Mouse (Mus musculus) left cerebral cortex, postnatal 4 days (tissue): ENCODE data around the gene Ppp1r14b. TPM values are rescaled to one million over a fixed set of nuclear protein-coding genes. Genes with fewer than 3 reads are reported as not detected.

Experiments
- DNase-seq: peaks from one replicate; pipeline ENCODE4 v3.0.0-alpha.2; 2022
- intact Hi-C: fragments of 180-260 bp; cut with DNase I; formaldehyde crosslinking; loops from one replicate; pipeline ENCODE4 v1.15.1; 2025
- total RNA-seq, 2 experiments: library from RNA; stranded (reverse); gene quantifications; 2 replicates each; pipeline ENCODE4 v1.2.3; 2021

Gene Ppp1r14b
- total RNA-seq, 2 experiments from 2014 or later: 335 to 369 TPM

- peak; percentile 98 for DNase-seq
- intact Hi-C loops: no loop called here
Observed at GRCm38 (mm10) chr19:6992011-6992858, 17.5 kb downstream of the Ppp1r14b start, which contains the start of gene Dnajc4. TSS of gene Dnajc4 (minus strand) at chr19:6992572.

DNA sequence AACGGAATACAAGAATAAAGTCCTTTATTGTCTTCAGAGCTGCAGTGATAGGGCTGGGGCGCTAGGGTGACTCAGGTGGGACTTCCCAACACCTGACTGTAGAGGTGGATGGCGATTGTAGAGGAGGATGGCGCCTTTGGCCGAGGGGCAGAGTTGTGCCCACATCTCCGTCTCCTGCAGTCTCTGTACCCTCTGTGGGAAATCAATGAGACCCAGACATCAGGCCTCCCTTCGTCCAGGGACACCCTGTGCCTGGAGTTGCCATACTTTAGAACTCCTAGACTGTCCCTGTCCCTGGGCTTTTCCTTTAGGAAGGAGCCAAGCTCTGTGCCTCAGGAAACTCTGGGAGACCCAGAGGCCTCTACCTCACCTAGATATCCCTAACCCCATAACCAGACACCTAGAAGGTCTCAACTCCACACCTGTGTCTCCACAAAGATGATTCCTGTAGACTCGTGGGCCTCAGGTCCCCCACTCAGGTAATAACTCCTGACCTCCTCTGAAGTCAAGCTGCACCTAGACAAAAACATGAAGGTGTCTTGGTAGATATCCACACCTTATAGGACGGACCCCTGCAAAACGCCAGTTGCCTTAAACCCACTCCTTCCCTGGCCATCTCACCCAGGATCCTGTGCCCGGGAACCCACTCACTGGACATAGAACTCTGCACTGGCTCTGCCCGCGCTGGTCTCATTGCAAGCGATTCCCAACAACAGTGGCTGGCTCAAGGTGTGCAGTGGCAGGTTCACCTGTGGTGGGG lies 18.4 kb downstream of the Ppp1r14b start:
- no peak for DNase-seq
- intact Hi-C loops: no loop called here

DNA sequence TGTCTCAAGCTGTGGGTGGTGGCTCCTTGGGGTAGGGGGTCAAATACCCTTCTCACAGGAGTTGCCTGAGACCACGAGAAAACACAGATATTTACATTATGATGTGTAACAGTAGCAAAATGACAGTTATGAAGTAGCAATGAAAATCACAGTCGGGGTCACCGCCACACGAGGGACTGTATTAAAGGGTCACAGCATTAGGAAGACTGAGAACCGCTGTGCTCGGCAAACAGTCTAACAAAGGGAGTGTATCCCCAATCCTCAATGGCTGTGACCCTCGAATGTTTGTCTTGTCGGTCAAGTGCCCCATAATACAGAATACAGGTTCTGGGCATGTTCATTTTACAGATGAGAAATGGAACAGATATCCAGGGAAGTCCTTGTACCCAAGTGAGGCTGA lies 19.2 kb downstream of the Ppp1r14b start:
- DNase-seq: no peak
- intact Hi-C loops: no loop called here

GRCm38 (mm10) chr19:6994489-6994888 lies 19.7 kb downstream of the Ppp1r14b start:
- intact Hi-C loops: no loop called here
- no peak for DNase-seq

DNA sequence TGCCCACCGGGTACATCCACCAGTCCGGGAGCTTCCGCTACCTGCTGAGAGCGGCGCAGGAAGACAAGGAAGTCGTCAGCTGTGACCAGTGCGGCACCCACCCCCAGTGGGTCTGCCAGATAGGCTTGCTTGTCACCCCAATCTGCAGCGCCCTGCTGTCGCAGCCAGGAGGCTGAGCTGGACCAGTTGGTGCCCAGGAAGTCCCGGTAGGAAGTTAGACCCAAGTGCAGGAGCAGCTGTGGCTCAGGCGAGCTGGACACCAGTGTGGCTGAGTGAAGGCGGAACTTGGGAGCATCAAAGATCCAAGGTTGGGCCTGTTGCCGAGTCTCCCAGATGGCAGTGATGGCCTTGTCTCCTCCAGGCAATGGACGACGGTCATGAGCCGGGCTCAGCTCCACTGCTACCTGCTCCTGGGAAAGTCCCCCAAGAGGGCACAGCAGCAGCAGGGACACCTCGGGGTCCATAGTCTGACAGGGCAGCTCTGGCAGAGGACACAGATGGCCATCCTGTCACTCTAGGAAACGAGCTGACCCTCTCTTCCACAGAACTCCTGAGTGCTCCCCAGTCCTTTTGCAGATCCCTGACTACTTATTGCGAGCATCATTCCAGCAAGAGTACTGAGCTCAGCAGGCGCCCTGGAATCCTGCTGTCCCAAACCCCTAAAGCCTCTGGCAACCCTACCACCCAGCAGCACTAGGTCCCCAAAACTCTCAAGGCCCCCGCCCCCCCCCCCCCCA lies 20.7 kb downstream of the Ppp1r14b start:
- intact Hi-C loops: no loop called here
- peak; percentile 63 for DNase-seq

DNA sequence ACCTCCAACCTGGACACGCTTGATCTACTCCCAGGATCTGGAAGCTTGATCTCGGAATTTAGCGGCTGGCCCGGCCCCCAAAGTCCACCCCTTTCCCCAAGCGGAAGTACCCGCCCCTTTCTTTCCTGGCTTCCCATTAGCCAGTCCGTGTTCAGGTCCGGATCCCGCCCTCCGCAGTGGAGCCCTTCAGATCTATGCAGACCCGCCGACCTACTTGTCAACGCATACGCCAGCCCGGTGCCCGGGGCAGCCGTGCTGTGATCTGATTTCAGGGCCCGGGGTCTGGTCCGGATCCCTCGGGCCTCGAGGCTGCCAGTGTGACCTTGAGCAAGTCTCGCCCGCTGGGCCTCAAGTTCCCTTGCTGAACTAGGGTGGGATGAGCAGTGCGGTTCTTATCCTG lies 21.2 kb downstream of the Ppp1r14b start, which contains the start of the genes Nudt22 and Trpt1:
TSS of gene Nudt22 (minus strand) at position 112 of the 400 bp plus-strand sequence.
TSS of gene Trpt1 (plus strand) at position 126 of the 400 bp plus-strand sequence.
- intact Hi-C loops: no loop called here
- peak; percentile 86 for DNase-seq

DNA sequence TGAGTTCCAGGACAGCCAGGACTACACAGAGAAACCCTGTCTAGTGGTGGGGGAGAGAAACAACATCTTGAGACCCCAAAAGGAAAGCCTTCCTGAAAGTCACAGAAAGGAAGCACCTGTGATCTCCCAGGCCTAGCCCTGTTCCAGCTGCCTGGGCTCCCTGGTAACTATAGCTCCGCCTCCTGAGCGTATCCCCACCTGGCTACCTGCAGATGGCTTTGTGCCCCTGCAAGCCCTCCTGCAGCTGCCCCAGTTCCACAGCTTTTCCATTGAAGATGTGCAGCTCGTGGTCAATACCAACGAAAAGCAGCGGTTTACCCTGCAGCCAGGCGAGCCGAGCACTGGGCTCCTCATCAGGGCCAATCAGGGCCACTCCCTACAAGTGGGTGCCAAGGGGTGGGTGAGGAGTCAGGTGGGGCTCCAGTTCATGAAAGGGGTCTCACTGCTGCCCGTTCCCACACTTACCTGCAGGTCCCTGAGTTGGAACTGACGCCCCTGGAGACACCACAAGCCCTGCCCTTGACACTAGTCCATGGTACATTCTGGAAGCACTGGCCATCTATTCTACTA lies 23.0 kb downstream of the Ppp1r14b start:
- no peak for DNase-seq
- intact Hi-C loops: no loop called here

DNA sequence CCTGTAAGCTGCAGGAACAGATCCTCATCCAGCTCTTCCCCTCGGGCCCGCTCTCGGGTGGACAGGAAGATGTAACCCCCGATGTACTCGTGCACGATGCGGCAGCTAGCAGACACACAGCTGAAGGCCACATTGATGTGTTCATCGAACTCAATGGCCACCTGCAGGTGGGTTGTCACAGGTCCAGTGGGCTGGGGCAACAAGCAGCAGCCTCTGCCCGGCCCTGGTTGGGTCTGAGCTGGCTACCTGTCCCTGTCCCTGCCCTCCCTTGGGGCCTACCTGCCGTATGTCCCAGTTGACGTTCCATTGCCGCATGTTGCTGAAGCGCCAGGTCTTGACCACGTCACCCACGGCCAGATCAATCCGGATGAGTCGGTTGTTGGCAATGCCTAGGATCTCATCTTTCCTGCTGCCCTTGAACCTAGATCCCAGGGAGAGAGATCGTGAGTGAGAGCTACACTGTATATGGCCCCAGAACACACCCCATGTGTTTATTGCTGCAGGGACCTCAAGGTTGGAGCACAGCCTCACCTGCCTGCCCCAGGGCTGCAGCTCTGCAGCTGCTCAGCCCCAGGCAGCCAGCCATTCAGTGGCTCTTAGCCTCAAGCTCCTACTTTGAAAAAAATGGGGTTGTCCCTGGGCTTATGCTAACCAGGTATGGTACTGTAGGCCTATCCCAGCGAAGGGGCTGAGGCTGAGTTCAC lies 24.7 kb downstream of the Ppp1r14b start:
- DNase-seq: no peak
- intact Hi-C loops: no loop called here

DNA sequence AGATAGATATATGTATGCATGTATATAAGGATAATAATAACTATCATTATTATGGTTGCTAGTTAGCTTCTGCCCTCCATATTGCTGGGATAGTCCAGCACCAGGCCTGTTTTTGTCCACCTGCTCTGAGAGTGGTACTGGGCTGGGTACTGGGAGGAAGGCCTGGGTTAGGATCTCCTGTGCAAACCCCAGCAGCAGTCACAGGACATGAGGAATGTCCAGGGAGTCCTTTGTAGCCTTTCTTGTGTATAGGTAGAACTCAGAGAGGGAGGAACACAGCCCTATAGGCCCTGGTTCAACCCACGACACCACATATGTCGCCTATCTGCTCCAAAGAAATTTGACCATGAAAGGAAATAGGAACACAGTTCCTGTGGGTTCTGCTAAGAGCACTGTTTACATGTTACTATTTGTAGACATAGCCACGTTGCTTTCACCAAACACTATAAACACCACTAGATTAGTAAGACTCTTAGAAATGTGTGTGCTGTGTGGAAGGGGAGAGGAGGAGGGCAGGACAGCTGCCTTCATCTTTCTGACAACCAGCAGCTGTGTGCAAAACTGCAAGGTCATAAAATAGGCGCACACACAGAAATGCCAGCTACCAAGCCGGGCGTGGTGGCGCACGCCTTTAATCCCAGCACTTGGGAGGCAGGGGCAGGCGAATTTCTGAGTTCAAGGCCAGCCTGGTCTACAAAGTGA lies 32.3 kb downstream of the Ppp1r14b start:
- intact Hi-C loops: no loop called here
- no peak for DNase-seq

DNA sequence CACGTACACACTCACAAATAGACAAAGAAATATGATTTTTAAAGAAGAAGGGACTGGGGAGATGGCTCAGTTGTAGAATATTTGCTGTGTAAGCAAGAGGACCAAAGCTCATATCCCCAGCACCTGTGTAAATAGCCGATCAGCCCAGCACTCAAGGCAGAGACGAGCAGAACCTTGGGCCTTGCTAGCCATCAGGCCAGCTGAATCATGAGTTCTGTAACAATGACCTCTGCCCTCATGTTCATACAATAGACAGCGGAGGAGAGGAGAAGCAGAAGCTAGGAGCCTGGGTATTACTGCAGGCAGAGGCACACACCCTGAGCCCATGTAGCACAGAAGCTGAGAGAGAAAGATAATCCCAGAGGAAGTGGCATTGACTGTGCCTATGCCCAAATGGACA lies 37.7 kb downstream of the Ppp1r14b start:
- no peak for DNase-seq
- intact Hi-C loops: no loop called here

DNA sequence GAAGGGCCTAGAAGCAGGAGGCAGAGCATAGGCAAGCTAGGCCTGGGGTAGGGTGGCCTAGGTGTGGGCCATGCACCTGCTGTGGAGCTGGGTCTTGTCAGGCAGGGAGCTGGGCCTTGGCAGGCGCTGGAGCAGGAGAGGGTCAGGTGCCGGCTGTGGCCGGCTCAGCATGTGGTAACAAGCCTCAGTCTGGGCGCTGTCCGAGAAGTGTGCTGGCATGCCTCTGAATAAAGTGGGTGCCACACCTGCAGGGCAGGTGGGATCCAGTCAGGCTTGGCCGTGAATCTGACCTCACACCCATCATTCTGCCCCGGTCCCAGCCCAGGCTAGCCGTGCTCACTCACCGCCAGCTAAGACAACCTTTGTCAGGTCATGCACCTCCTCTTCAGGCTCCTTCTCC lies 39.2 kb downstream of the Ppp1r14b start:
- intact Hi-C loops: no loop called here
- DNase-seq: no peak

GRCm38 (mm10) chr19:7014481-7015135 lies 39.8 kb downstream of the Ppp1r14b start:
- DNase-seq: peak; percentile 60
- intact Hi-C loops: no loop called here

DNA sequence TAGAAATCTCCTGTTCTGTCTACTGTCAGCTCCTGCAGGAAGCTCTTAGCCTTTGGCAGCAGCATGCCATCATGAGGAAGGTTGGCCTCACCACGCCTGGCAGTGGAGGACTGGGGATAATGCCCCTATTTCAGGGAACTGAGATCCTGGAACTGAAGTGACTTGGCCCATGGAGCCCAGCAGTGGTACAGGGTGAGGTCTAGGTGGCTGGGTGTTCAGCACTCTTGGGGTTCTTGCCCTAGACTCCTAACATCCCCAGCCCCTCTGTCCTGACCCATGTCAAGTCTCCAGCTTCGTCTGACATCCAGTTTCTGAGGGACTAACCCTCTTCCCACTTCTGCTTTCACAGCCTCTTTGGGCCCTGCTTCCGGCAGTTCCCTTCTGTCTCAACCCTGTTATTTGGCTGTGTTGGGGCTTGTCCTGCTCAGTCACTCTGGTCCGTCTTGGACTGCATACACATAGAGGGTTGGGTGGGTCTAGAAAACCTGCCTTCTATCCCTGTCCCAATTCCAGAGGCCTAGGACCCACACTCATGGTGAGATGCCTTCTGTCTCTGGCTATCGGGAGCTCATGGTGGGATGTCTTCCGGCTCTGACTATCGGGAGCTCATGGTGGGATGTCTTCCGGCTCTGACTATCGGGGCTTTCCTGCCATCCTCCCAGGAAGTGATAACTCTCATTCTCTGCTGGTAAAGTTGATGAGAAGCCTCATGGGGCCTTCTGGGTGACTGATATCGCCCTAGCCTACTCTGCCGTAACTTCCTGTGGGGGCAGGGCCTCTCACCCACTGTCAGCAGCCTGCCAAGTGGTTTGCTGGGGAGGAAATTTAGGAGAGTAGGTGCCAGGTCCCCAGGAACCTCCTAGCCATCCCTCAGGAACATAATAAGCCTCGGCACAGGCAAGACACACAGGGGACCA lies 43.0 kb downstream of the Ppp1r14b start:
- intact Hi-C loops: no loop called here
- DNase-seq: no peak

DNA sequence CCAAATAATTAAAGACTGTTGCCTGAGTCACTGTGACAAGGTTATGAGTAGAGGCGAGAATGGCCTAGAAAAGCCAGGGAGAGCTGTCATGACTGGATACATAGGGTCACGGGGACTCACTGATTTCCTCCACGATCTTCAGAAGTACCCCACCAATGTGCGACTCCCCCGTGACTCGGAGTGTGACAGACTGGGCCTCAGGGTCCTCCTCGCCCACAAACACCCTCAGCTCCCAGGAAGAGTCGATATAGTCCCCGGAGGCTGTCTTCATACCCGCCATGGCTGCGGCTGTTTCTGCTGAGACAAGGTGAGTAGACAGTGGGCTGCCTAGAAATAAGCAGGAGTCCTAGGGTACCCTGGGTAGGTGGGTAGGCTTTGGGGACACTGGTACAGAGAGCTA lies 43.8 kb downstream of the Ppp1r14b start:
- DNase-seq: no peak
- intact Hi-C loops: no loop called here

DNA sequence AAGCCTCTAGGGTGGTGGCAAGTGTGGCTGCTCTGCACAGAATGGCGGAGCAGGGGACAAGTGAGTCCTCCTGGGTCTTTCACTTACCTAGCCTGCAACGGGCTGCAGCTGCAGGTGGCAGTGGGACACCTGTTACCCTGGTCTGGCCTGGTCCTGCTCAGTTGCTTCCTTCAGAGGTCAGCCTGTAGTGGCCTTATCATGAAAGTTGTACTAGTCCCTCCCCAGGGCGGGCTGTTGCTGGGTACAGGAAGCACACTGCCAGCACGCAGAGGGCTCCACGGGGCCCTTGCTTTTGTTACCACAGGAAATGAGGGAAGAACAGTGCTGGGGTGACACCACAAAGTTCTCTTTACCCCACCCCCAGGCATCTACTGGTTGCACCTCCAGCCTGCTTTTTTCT lies 44.4 kb downstream of the Ppp1r14b start, which contains the start of gene Fermt3:
TSS of gene Fermt3 (minus strand) at position 279 of the 400 bp plus-strand sequence.
- no peak for DNase-seq
- intact Hi-C loops: no loop called here

GRCm38 (mm10) chr19:7020224-7020641 lies 45.5 kb downstream of the Ppp1r14b start:
- DNase-seq: peak; percentile 45
- intact Hi-C loops: no loop called here
